Mouse (Mus musculus) left cerebral cortex, postnatal 14 days (tissue): ENCODE results near the gene Kpnb1. TPM values are rescaled to one million over a fixed set of nuclear protein-coding genes. Genes with fewer than 3 reads are reported as not detected.

ENCODE experiments used
- DNase-seq, 2 experiments: peaks; one replicate each; pipeline ENCODE4 v3.0.0; 2021 to 2022; ENCODE audit warnings: low spot score in 2 of 2, mixed read lengths in 1 of 2
- intact Hi-C: fragments of 180-260 bp; cut with DNase I; formaldehyde crosslinking; loops from one replicate; pipeline ENCODE4 v1.15.1; 2025
- total RNA-seq, 2 experiments: library from RNA; stranded (reverse); gene quantifications; 2 replicates each; pipeline ENCODE4 v1.2.3; 2021

Gene Kpnb1
- total RNA-seq, 2 experiments from 2014 or later: 111 to 113 TPM

DNA sequence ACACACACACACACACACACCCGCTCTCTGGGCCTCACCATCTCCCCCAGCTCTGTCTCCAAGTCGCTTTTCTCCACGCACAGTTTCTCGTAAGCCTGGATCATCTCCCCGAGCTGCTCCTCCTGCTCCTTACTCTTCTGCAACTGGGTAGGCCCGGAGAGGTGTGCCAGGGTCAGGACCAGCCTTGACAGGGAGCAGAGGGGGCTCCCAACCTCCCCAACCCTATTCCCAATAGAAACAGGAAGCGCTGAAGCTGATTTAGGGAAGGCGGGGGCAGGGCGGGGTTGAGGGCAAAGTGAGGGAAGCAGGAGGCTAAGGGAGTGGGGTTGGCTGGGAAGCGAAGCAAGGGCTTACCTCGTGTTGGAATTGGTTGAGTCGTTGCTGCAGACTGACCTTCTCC, 39.1 kb downstream of the Kpnb1 start:
- DNase-seq: no peak
- intact Hi-C loops: no loop called here

DNA sequence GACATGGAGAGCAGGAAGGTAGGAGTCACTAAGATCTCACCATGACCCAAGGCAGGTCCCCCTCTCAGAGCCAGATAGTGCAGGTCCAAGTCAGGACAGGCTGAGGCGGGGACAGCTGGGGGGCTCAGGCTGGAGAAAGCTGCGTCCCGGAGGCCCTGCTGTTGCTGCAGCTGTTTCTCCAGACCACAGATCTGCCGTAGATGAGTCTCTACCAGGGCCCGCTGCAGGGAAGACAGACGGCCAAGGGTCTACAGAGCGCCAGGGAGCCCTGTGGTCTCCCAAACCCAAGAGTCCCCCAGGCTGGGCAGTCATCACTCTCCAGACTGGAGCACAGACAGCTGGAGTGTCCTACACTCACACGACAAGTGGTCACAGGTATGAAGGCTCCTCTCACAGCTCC, 40.3 kb downstream of the Kpnb1 start:
- no peak for DNase-seq
- intact Hi-C loops: loop anchor here (2.0 kb wide), 1 partner anchor 75 kb away; no protein-coding TSS in a partner anchor

DNA sequence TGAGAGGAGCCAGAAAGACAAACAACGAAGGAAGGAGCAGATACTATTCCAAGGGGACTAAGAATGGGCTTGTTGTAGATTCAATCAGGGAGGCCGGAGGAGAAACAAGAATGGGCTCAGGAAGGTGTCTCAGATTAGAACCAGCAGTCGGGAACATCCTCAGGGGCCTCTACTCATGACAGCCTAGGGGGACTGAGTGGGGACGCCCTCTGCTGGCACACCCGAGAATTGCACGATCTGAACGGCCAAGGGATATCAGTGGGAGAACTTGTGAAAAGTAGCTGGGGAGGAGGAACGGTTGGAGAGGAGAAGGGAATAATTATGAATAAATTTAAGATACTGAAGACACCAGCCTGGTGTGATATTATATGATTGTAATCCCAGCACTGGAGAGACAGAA, 41.0 kb downstream of the Kpnb1 start:
- peak; percentile 85 to 87 for DNase-seq
- intact Hi-C loops: loop anchor here (2.0 kb wide), 1 partner anchor 74 kb away; no protein-coding TSS in a partner anchor

DNA sequence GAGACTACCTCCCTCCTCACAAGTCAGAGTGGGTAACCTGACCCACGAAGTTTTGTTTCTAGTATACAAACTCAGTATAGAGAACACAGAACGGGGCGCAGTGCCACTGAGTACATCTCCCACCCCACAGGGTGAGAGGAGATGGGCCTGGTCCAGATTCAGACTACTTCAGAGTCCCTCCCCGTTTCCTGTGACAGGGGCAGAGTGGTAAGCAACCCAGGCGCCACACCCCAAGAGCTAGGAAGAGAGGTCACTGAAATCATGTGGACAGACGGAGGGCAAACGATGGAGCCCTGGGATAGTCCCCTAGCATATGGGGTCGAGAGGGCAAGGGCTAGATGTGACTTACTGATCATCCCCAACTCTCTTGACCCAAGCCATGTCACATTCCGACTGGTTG, 41.7 kb downstream of the Kpnb1 start:
- intact Hi-C loops: loop anchor here (2.0 kb wide), 1 partner anchor 73 kb away; no protein-coding TSS in a partner anchor
- DNase-seq: no peak

- intact Hi-C loops: no loop called here
- no peak for DNase-seq
These were observed 42.4 kb downstream of the Kpnb1 start for GRCm38 (mm10) chr11:97145320-97145719.

DNA sequence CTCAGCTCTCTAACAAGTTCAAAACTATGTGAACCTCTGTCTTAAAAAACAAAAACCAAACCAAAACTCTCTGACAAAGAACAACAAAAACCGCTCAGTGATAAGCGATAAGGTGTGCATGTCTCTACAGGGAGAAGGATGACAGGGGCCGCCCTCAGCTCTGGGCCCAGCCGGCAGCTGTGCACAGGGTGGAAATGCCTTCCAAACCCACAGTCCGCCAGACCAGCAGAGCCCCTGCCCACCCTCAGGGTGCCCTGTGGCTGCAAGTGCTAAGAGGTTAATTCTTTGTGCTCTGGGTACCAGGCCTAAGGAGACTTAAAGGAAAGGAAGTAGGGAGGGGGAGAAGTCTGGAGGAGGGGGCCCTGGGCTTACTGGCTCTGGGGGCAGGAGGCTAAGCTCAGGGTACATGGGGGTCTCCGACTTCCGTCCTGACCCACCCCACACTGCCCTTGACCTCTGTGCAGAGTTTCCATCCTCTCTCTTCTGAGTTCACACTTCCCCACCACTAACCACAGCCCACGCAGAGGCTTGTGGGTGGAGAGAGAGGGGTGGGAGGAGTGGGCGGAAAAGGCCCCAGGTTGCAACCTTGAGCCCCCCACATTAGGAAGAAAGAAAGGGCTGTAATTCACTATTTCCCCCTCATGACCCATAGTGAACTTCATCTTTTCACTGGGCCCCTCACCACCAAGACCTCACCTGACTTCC, 44.3 kb downstream of the Kpnb1 start:
- no peak for DNase-seq
- intact Hi-C loops: no loop called here

DNA sequence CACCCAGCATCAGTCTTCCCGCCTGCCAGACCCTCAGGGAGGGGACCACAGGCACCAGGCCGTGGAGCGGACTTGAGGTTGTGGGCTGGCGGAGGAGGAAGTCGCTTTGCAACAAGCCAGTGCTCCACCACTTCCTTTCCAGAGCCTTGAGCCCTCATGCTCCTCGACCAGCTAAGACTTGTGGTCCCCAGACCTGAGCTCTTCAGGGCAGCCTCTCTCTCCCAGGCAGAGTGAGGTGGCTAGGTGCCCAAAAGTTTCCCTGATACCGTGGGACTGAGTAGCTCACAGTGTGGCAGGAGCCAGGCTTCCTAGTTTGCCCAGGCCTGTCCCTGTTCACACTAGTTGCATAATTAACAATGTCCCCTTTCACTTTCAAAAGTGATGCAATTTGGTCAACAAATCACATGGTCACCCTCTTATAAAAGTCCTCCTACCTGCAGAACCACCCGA, 45.5 kb downstream of the Kpnb1 start:
- no peak for DNase-seq
- intact Hi-C loops: no loop called here

GRCm38 (mm10) chr11:97140811-97141210, 46.9 kb downstream of the Kpnb1 start:
- no peak for DNase-seq
- intact Hi-C loops: no loop called here

- intact Hi-C loops: no loop called here
These were observed 48.4 kb downstream of the Kpnb1 start for GRCm38 (mm10) chr11:97139256-97139655.

DNA sequence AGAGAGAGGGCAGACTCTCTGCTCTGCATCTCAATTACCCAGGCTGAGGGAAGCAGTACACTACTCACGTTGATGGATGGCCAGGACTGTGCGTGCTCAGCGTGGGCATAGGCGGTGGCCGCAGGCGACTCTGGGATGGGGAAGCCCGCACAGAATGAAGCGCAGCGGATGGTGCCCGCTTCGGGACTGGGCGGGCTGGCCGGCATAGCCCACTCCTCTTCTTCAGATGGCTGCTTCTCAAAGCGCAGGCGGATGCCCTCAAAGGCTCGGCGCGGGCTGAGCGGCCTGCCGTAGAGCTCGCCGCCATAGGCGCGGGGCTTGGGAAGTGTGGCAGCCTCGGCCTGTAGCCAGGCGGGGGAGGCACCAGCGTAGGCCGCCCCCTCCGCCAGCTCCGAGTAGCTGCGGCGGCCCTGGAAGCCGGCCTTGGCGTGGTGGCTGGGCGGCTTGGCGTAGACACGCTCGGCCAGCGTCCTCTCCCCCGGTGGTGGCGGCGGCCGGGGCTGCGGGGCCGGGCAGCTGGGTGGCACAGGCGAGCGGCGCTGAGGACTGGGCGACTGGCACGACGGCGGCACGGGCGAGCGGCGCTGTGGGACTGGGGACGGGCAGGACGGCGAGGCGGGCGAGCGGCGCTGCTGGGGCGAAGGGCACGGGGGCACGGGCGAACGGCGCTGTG, 49.0 kb downstream of the Kpnb1 start:
- intact Hi-C loops: no loop called here
- DNase-seq: peak in 1 of 2 experiments; percentile 45

More at GRCm38 (mm10) chr11:97139256-97139655, 48.4 kb downstream of the Kpnb1 start:
- no peak for DNase-seq

DNA sequence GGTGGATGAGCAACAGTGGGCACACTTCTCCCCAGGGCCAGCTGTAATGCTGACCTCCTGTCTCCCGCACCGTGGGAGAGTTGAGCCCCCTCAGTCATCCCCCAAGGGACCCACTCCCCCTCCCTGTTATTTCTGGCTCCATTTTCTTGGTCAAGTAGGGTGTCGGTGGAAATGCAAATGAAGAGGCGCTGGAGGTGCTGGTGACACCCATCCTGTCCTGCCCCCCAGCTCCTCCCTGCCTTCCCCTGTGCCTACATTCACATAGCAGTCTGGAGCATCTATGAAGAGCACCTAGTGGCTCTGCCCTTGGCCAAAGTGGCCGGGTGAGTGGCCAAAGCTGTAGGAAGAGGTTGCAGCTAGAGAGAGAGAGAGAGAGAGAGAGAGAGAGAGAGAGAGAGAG, 54.4 kb downstream of the Kpnb1 start:
- intact Hi-C loops: no loop called here
- no peak for DNase-seq

- intact Hi-C loops: no loop called here
- no peak for DNase-seq
These were observed 55.5 kb downstream of the Kpnb1 start for GRCm38 (mm10) chr11:97132185-97132584.

GRCm38 (mm10) chr11:97131683-97132082, 56.0 kb downstream of the Kpnb1 start:
- no peak for DNase-seq
- intact Hi-C loops: no loop called here

GRCm38 (mm10) chr11:97130318-97130717, 57.4 kb downstream of the Kpnb1 start:
- intact Hi-C loops: no loop called here
- no peak for DNase-seq

GRCm38 (mm10) chr11:97128956-97129355, 58.7 kb downstream of the Kpnb1 start:
- intact Hi-C loops: no loop called here
- no peak for DNase-seq

GRCm38 (mm10) chr11:97127470-97128223, 60.0 kb downstream of the Kpnb1 start:
- intact Hi-C loops: no loop called here
- no peak for DNase-seq

DNA sequence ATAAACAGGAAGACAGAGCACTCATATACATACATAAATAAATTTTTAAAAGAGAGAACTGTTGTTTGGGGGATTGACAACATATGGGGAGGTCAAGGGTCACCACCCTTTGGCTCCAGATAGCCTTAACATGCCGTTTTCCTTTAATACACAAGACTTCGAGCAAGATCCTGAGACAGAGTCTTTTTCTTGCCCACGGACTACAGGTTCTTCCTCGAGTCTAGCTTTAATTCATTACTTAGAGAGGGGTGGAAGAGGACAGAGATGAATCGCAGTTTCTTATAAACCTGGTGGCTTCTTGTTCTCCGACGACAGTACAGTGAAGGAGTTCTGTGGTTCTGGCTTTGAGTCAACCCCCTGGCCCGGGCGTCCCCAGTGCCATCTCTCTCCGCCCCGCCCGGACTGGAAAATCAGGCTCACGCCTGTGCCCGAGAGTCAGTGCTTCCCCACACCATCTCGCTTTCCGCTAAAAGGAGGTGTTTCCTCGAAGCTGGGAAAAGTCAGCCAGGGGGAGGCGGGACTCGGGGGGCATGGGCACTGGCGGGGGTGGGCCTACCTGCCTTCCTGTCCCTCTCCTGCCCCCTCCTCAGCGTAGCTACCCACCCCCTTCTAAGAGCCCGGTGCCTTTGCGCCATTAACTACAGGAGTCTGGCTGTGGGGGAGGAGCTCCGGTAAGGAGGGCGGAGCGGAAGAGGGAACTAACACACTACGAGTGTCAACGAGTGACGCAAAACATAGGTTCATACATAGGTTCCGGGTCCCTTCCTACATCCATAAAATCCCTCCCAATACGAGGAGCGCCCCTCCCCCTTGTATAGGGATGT, 60.8 kb downstream of the Kpnb1 start:
- intact Hi-C loops: no loop called here
- no peak for DNase-seq

DNA sequence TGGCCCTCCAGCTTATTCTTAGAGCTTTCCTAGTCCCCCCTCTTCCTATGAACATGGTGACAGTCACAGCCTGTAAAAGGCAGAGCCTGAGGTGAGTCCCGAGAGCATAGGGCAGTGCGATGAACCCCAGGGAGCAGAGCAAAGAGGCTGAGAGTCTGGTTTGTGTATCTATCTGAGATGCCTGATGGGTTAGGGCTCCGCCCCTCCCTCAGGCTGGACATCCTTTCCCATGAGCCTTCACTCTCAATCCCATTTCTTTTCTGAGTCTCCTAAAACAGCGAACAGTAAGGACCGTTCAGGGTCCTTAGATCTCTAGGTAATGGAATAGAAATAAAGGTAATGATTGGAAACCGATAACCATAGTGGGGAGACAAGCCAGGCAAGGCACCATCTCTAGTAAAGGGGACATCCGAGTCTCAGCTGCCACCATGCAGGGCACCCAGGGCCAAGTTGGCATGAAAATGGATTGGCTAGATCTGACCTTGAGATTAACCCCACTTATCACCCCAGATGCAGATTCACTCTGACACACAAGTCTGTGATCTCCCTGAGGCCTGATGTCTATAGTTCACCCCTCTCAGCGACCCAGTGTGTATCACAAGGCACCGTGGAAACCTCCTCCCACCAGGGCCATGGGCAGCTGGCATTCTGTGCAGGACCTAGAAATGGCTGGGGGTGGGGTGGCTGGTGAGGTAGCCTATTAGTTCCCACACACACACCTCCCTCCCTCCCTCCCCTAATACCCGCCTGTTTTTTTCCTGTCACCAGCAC, 63.2 kb downstream of the Kpnb1 start:
- intact Hi-C loops: no loop called here
- DNase-seq: no peak
